Mouse (Mus musculus) stomach, adult 2 months (tissue): ENCODE measurements around the gene Gstm3. TPM values are rescaled to one million over a fixed set of nuclear protein-coding genes. Genes with fewer than 3 reads are reported as not detected.

Experiments
- polyA plus RNA-seq: library from polyadenylated mRNA; depleted of rRNA; stranded (reverse); fragments of >200 nt; gene quantifications from 2 replicates; pipeline ENCODE4 v1.2.3, GENCODE M21; 2012; rRNA removed

Gene Gstm3
- 22.6 and 33.9 TPM in 2 replicates for polyA plus RNA-seq

DNA sequence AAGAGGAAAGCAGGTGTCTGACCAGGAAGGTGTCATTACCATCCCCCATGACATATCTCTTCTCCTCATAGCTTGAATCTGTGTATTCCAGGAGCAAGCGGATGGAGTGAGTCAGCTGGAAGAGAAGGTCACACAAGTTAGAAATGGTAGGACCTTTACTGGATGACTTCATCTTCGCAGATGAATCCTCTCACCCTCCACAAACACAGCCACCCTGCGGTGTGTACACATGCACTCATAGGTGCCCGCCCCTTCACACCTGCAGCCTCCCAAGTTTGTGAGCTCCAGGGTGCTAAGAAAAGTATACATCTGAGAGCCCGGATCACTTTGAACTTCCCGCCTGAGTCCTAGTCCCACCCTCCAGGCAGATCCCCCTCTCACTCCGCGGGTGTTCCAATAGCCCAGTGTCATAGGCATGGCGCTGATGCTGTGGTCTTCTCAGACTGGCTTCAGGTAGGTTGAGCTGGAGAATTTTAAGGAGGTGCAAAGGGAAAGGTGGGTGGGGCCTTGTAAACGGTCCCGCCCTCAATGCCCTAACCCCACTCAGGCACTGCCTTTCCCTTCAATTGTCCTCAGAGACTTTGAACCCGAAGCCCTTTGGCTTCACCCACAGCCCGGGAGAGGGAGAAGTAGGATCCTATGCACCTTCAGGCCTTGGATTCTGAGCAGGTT lies at the start of gene Gstm3:
Gstm3 (minus strand) TSS at position 560 of the 672 bp plus-strand sequence.

DNA sequence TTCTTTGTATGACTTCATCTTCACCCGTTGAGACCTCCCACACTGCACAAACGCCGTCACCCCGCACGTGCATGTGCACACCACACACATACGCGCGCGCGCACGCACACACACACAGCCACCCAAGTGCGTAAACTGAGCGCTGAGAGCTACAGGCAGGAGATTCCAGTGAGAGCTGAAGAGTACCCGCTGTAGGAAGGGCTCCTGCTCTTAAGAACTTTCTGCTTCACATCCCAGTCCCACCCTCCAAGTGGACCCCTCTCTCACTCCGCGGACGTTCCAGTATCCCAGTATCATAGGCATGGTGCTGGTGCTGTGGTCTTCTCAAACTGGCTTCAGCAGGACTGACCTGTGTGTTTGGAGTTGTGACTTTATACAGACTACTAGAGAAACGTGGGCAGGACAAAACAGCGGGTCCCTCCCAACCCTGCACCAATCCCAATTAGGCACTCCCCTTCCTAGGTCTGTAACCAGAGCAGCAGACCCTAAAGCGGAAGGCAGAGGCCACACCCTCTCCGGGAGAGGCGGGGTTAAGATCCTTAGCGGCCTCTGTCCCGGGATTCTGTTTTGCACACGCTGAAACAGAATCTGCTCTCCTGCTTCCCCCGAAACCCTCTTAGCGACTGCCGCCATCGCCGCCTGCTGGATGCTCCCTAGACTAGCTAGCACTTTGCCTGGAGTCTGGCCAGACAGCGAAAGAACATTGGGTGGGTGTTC lies 48.5 kb upstream of the Gstm3 start, which contains the start of gene Gstm1:
Gstm1 (minus strand) TSS at position 501 of the 717 bp plus-strand sequence.

DNA sequence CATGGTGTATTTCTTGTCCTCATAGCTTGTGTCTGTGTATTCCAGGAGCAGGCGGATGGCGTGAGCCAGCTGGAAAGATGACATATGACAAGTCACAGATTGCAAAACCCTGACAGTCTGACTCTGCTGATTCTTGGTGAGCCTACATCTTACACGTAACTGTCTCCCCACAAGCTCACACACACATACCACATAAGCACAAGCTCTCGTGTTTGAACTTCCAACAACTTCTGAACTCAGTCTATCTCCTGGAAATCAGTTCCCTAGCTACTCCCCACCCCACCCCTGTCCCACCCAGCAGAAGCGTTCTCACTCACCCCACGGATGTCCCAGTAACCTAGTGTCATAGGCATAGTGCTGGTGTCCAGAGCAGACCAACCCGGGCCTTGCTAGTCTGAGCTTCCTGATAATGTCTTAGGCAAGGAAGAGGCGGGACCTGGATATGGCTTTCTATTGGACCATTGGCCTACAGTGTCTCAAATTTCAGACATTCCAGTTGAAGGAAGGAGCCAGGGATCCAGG lies 17.0 kb upstream of the Gstm3 start, which contains the start of gene Gstm2:
Gstm2 (minus strand) TSS at position 413 of the 522 bp plus-strand sequence.

GRCm38 (mm10) chr3:107943239-107943990 lies 25.7 kb downstream of the Gstm3 start, which contains the start of gene Gstm6:
TSS of gene Gstm6 (minus strand) at chr3:107943749.

DNA sequence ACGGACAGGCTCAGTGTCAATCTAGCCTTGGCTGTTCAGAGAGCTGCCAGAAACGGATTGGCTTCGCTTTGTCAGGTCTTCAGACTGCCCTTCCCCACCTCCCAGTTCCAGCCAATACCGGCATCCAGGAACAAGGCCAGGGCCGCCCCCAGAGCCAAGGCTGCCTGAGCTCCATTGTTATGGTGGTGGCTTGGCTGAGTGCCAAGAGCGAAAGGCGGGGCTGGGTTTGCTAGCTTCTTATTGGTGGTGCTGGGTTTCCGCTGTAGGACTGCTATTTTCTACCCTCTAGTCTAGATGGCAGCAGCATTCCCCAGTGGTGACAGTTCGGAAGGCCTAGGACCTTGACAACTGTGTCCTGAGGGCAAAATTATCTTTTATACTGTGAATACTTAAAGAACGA lies 37.4 kb downstream of the Gstm3 start, which contains the start of gene Gstm7:
Gstm7 (minus strand) TSS at position 148 of the 400 bp plus-strand sequence.

Other genes starting within 250 kb of the Gstm3 start
- 8.1 and 8.8 TPM in 2 replicates for gene Csf1, start 208.8 kb downstream of the Gstm3 start, polyA plus RNA-seq
- 17.7 and 20.5 TPM in 2 replicates for gene Eps8l3, start 92.1 kb downstream of the Gstm3 start, polyA plus RNA-seq
- gene Gstm5, start 73.5 kb downstream of the Gstm3 start, polyA plus RNA-seq = 10.4 and 14.2 TPM in 2 replicates
- gene Gstm7, start 37.5 kb downstream of the Gstm3 start, polyA plus RNA-seq = 6.4 and 8.1 TPM in 2 replicates
- gene Gstm6, start 25.5 kb downstream of the Gstm3 start, polyA plus RNA-seq = 2.7 and 5.5 TPM in 2 replicates
- gene Gstm2, start 17.2 kb upstream of the Gstm3 start, polyA plus RNA-seq = 80.3 and 101 TPM in 2 replicates
- gene Gstm1, start 48.7 kb upstream of the Gstm3 start, polyA plus RNA-seq = 1,087 and 1,160 TPM in 2 replicates
- 4.6 and 5.2 TPM in 2 replicates for gene Gstm4, start 75.6 kb upstream of the Gstm3 start, polyA plus RNA-seq
- gene Ampd2, start 117.4 kb upstream of the Gstm3 start, polyA plus RNA-seq = 60.5 and 89.7 TPM in 2 replicates
- 0.06 TPM in 1 of 2 replicates, not detected in the other for gene Gnat2, start 123.5 kb upstream of the Gstm3 start, polyA plus RNA-seq
- gene Gnai3, start 176.9 kb upstream of the Gstm3 start, polyA plus RNA-seq = 4.1 and 4.7 TPM in 2 replicates
- 0.06 and 0.08 TPM in 2 replicates for gene Gpr61, start 185.6 kb upstream of the Gstm3 start, polyA plus RNA-seq
- 10.0 and 10.8 TPM in 2 replicates for gene Amigo1, start 217.1 kb upstream of the Gstm3 start, polyA plus RNA-seq
- gene Cyb561d1, start 231.9 kb upstream of the Gstm3 start, polyA plus RNA-seq = 4.1 and 4.9 TPM in 2 replicates
- 3.1 and 3.3 TPM in 2 replicates for gene Atxn7l2, start 241.7 kb upstream of the Gstm3 start, polyA plus RNA-seq